Mouse (Mus musculus) brain, embryonic 14.5 days (tissue): ENCODE measurements around the gene Msrb3.

Experiments used
- CTCF ChIP-seq: fragments of 200-500 bp; IDR thresholded peaks from 2 replicates; pipeline ENCODE4 v1.5.1; 2012; ENCODE audit warnings: inconsistent platforms, mild to moderate bottlenecking, moderate library complexity, borderline replicate concordance; ENCODE audit not compliant: insufficient read depth, insufficient read length; ENCODE audit errors: extremely low read depth
- POLR2A ChIP-seq: fragments of 200-500 bp; IDR thresholded peaks from 2 replicates; pipeline ENCODE4 v1.6.1; 2012; ENCODE audit warnings: mild to moderate bottlenecking, inconsistent platforms, borderline replicate concordance; ENCODE audit not compliant: poor library complexity, insufficient read depth, insufficient read length, severe bottlenecking; ENCODE audit errors: extremely low read depth

- TF ChIP-seq POLR2A (no peak), CTCF (no peak)
Measured at GRCm38 (mm10) chr10:120908776-120909574, 10.1 kb upstream of the Msrb3 start.
